Mouse (Mus musculus): ENCODE measurements around the gene Cmip.

The Cmip gene

GRCm38 (mm10) chr8:117446344-117446997 lies 189.6 kb downstream of the Cmip start:
- no peak for ATAC-seq (ENCODE audit: insufficient number of reproducible peaks, low FRiP score, low TSS enrichment)

- no peak for ATAC-seq (ENCODE audit: insufficient number of reproducible peaks, low FRiP score, low TSS enrichment)
Observed at GRCm38 (mm10) chr8:117451072-117451471, 194.2 kb downstream of the Cmip start.

- no peak for ATAC-seq (ENCODE audit: insufficient number of reproducible peaks, low FRiP score, low TSS enrichment)
Observed at GRCm38 (mm10) chr8:117453974-117454373, 197.1 kb downstream of the Cmip start.

GRCm38 (mm10) chr8:117454516-117455116 lies 197.8 kb downstream of the Cmip start:
- ATAC-seq (ENCODE audit: insufficient number of reproducible peaks, low FRiP score, low TSS enrichment), result no peak

GRCm38 (mm10) chr8:117455701-117456100 lies 198.8 kb downstream of the Cmip start:
- no peak for ATAC-seq (ENCODE audit: insufficient number of reproducible peaks, low FRiP score, low TSS enrichment)

- no peak for ATAC-seq (ENCODE audit: insufficient number of reproducible peaks, low FRiP score, low TSS enrichment)
Observed at GRCm38 (mm10) chr8:117458440-117458839, 201.6 kb downstream of the Cmip start.

- no peak for ATAC-seq (ENCODE audit: insufficient number of reproducible peaks, low FRiP score, low TSS enrichment)
Observed at GRCm38 (mm10) chr8:117462701-117463284, 205.9 kb downstream of the Cmip start.

- no peak for ATAC-seq (ENCODE audit: insufficient number of reproducible peaks, low FRiP score, low TSS enrichment)
Observed at GRCm38 (mm10) chr8:117464525-117464924, 207.7 kb downstream of the Cmip start.

- ATAC-seq (ENCODE audit: insufficient number of reproducible peaks, low FRiP score, low TSS enrichment), result peak; percentile 83
Observed at GRCm38 (mm10) chr8:117465250-117465649, 208.4 kb downstream of the Cmip start.

- no peak for ATAC-seq (ENCODE audit: insufficient number of reproducible peaks, low FRiP score, low TSS enrichment)
Observed at GRCm38 (mm10) chr8:117467466-117467865, 210.6 kb downstream of the Cmip start.

GRCm38 (mm10) chr8:117469431-117470341 lies 212.8 kb downstream of the Cmip start:
- ATAC-seq (ENCODE audit: insufficient number of reproducible peaks, low FRiP score, low TSS enrichment), result no peak

- ATAC-seq (ENCODE audit: insufficient number of reproducible peaks, low FRiP score, low TSS enrichment), result peak; percentile 26; the same call in 1 of the 2 replicates
Observed at GRCm38 (mm10) chr8:117470342-117470781, 213.5 kb downstream of the Cmip start.

GRCm38 (mm10) chr8:117471174-117471573 lies 214.3 kb downstream of the Cmip start:
- ATAC-seq (ENCODE audit: insufficient number of reproducible peaks, low FRiP score, low TSS enrichment), result no peak

- ATAC-seq (ENCODE audit: insufficient number of reproducible peaks, low FRiP score, low TSS enrichment), result no peak
Observed at GRCm38 (mm10) chr8:117471655-117472054, 214.8 kb downstream of the Cmip start.

GRCm38 (mm10) chr8:117472332-117472731 lies 215.5 kb downstream of the Cmip start:
- no peak for ATAC-seq (ENCODE audit: insufficient number of reproducible peaks, low FRiP score, low TSS enrichment)

- peak; percentile 73 for ATAC-seq (ENCODE audit: insufficient number of reproducible peaks, low FRiP score, low TSS enrichment)
Observed at GRCm38 (mm10) chr8:117474944-117475343, 218.1 kb downstream of the Cmip start.

GRCm38 (mm10) chr8:117475819-117476218 lies 219.0 kb downstream of the Cmip start:
- ATAC-seq (ENCODE audit: insufficient number of reproducible peaks, low FRiP score, low TSS enrichment), result no peak

GRCm38 (mm10) chr8:117478082-117478481 lies 221.2 kb downstream of the Cmip start:
- ATAC-seq (ENCODE audit: insufficient number of reproducible peaks, low FRiP score, low TSS enrichment), result no peak

GRCm38 (mm10) chr8:117479996-117480395 lies 223.1 kb downstream of the Cmip start:
- no peak for ATAC-seq (ENCODE audit: insufficient number of reproducible peaks, low FRiP score, low TSS enrichment)

- no peak for ATAC-seq (ENCODE audit: insufficient number of reproducible peaks, low FRiP score, low TSS enrichment)
Observed at GRCm38 (mm10) chr8:117480516-117480915, 223.7 kb downstream of the Cmip start.

- ATAC-seq (ENCODE audit: insufficient number of reproducible peaks, low FRiP score, low TSS enrichment), result no peak
Observed at GRCm38 (mm10) chr8:117481830-117482229, 225.0 kb downstream of the Cmip start.
